Mouse (Mus musculus): ENCODE results near the gene Gm4565. TPM values are rescaled to one million over a fixed set of nuclear protein-coding genes. Genes with fewer than 3 reads are reported as not detected.
"Not testable (repeated sequence)": the region's sequence is repeated elsewhere in the genome, so short reads cannot be mapped to it uniquely, and the experiment has no call there.

Gm4565 gene
- not detected for total RNA-seq (2022)

DNA sequence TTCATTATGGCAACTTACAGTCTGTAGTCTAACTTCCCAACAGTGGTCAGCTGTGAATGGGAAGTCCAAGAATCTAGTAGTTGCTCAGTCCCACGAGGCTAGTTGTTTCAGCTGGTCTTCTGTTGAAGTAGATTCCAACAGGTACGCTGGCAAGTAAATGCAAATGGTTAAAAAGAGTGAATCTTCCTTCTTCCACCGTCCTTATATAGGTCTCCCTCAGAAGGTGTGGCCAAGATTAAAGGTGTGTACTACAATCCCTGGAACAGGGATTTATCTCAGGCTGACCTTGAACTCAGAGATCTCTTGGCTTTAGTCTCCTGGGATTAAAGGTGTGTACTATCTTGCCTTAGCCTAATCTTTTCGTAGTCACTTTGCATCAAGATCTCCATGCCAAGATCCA lies at the start of gene Gm4565:
Gm4565 (minus strand) TSS at position 101 of the 400 bp plus-strand sequence.
- DNase-seq (ENCODE audit: low spot score), result not testable (repeated sequence)

DNA sequence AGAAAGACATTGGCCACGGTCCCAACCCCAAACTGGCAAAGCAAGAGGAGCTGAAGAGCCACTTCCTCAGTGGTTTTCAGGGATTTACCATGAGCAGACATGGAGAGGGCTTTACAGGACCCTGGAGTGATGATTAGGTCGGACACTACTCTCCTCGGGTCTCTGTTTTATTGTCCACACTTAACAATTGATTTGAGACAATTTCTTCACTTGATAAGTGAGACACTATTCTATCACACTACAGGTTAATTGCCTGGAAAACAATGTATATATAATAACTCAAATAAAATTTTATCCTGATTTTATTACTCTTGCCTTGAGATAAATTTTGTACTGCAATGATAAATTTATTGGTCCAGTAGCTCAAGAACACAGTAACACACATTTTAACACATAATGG lies 22.7 kb downstream of the Gm4565 start, which contains the start of gene Gm4201:
Gm4201 (minus strand) TSS at position 101 of the 400 bp plus-strand sequence.
- DNase-seq (ENCODE audit: low spot score), result not testable (repeated sequence)

DNA sequence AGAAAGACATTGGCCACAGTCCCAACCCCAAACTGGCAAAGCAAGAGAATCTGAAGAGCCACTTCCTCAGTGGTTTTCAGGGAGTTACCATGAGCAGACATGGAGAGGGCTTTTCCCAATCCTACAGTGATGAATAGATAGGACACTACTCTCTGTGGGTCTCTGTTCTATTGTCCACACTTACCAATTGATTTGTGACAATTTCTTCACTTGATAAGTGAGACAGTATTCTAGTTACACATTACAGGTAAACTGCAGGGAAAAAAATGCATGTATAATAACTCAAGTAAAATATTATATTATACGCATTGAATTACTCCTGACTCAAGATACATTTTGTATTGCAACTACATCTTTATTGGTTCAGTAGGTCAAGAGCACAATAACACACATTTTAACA lies 53.1 kb downstream of the Gm4565 start, which contains the start of gene Gm8677:
Gm8677 (minus strand) TSS at position 101 of the 400 bp plus-strand sequence.
- not testable (repeated sequence) for DNase-seq (ENCODE audit: low spot score)

Other genes with a start within 250 kb of the Gm4565 start
- not detected for gene Gm8660, start 217.1 kb downstream of the Gm4565 start, total RNA-seq (2022)
- gene Vmn1r148, start 174.5 kb downstream of the Gm4565 start, total RNA-seq (2022), result not detected
- not detected for gene Vmn1r149, start 149.9 kb downstream of the Gm4565 start, total RNA-seq (2022)
- gene Gm10665, start 124.1 kb downstream of the Gm4565 start, total RNA-seq (2022), result not detected
- not detected for gene Vmn1r151, start 88.4 kb downstream of the Gm4565 start, total RNA-seq (2022)
- gene Vmn1r152, start 65.2 kb downstream of the Gm4565 start, total RNA-seq (2022), result not detected
- gene Gm8677, start 53.2 kb downstream of the Gm4565 start, total RNA-seq (2022), result not detected
- gene Gm4201, start 22.8 kb downstream of the Gm4565 start, total RNA-seq (2022), result not detected
- not detected for gene Vmn1r155, start 69.9 kb upstream of the Gm4565 start, total RNA-seq (2022)
- gene Gm8693, start 104.2 kb upstream of the Gm4565 start, total RNA-seq (2022), result not detected
- gene Gm4567, start 131.6 kb upstream of the Gm4565 start, total RNA-seq (2022), result not detected
- not detected for gene Vmn1r157, start 173.6 kb upstream of the Gm4565 start, total RNA-seq (2022)
- gene Vmn1r158, start 202.7 kb upstream of the Gm4565 start, total RNA-seq (2022), result not detected